Mouse (Mus musculus) olfactory bulb, adult 2 months (tissue): ENCODE results near the gene Arhgdia. TPM values are rescaled to one million over a fixed set of nuclear protein-coding genes. Genes with fewer than 3 reads are reported as not detected.
A peak's percentile ranks its signal among the peaks of the same experiment; 100 is the strongest.
"Not testable (repeated sequence)": the region's sequence is repeated elsewhere in the genome, so short reads cannot be mapped to it uniquely, and the experiment has no call there.

Experiments used
- H3K27ac ChIP-seq: fragments of 200-500 bp; 2 replicates; pipeline ENCODE4 v1.5.1; 2012; ENCODE audit warnings: low read depth, low read length; ENCODE audit not compliant: insufficient read depth
- H3K4me1 ChIP-seq: fragments of 200-500 bp; 2 replicates; pipeline ENCODE4 v1.6.1; 2012; ENCODE audit warnings: low read length; ENCODE audit not compliant: control insufficient read depth, insufficient read depth
- H3K4me3 ChIP-seq: fragments of 200-500 bp; 2 replicates; pipeline ENCODE4 v1.5.1; 2012; ENCODE audit warnings: mild to moderate bottlenecking, low read depth, low read length, moderate library complexity; ENCODE audit not compliant: insufficient read depth
- CTCF ChIP-seq: fragments of 200-500 bp; IDR thresholded peaks from 2 replicates; pipeline ENCODE4 v1.5.1; 2012; ENCODE audit warnings: low read depth, mild to moderate bottlenecking, low read length, moderate library complexity; ENCODE audit not compliant: insufficient read depth
- POLR2A ChIP-seq: fragments of 200-500 bp; IDR thresholded peaks from 2 replicates; pipeline ENCODE4 v1.6.1; 2012; ENCODE audit warnings: mild to moderate bottlenecking, low read depth, low read length, moderate library complexity; ENCODE audit not compliant: insufficient read depth
- WGBS: fragments of 180-500 bp; shearing (Covaris S2); methylation state at CpG from one replicate; pipeline ENCODE4 v1.1.7; 2018; 5-methylcytosine and 5-hydroxymethylcytosine counted together
- polyA plus RNA-seq: library from polyadenylated mRNA; stranded (reverse); fragments of >200 nt; gene quantifications from 2 replicates; pipeline ENCODE4 v1.2.4, GENCODE M21; 2012; ENCODE audit warnings: low replicate concordance; ENCODE audit not compliant: missing spikeins, insufficient read depth, insufficient read length

The Arhgdia gene
- polyA plus RNA-seq, 1 experiment, result 143 TPM

- 76% methylated on average over 3 of the region's 3 CpGs for WGBS
- Histone ChIP-seq H3K4me3 (no peak overlapping the region), H3K27ac (no peak overlapping the region), H3K4me1 (peaks cover 3% of the 10 kb centered on the region; the same call in 1 of the 2 replicates)
- no peak for TF ChIP-seq POLR2A
- no peak for TF ChIP-seq CTCF
Observed at GRCm38 (mm10) chr11:120571122-120571521, 10.3 kb downstream of the Arhgdia start.

- TF ChIP-seq POLR2A (no peak), CTCF (no peak)
- WGBS, result 92% methylated on average over 6 of the region's 6 CpGs
- Histone ChIP-seq H3K27ac (no peak overlapping the region), H3K4me3 (no peak overlapping the region), H3K4me1 (peaks cover 3% of the 10 kb centered on the region; the same call in 1 of the 2 replicates)
Observed at GRCm38 (mm10) chr11:120568324-120568723, 13.1 kb downstream of the Arhgdia start.

GRCm38 (mm10) chr11:120565114-120565513, 16.3 kb downstream of the Arhgdia start:
- WGBS, result 79% methylated on average over 9 of the region's 9 CpGs
- H3K4me1 ChIP-seq, result no peaks in the 10 kb centered on the region
- no peak for TF ChIP-seq POLR2A
- H3K27ac ChIP-seq, result no peak overlapping the region
- no peak overlapping the region for H3K4me3 ChIP-seq

GRCm38 (mm10) chr11:120562949-120563348, 18.5 kb downstream of the Arhgdia start:
- Histone ChIP-seq H3K27ac (no peak overlapping the region), H3K4me3 (no peak overlapping the region), H3K4me1 (no peaks in the 10 kb centered on the region)
- TF ChIP-seq CTCF (no peak), POLR2A (no peak)
- 96% methylated on average over 13 of the region's 13 CpGs for WGBS

- Histone ChIP-seq H3K4me1 (no peaks in the 10 kb centered on the region), H3K4me3 (no peak overlapping the region), H3K27ac (no peak overlapping the region)
- 91% methylated on average over 13 of the region's 13 CpGs for WGBS
- TF ChIP-seq POLR2A (no peak), CTCF (no peak)
Observed at GRCm38 (mm10) chr11:120560952-120561728, 20.3 kb downstream of the Arhgdia start.

- not testable (repeated sequence) for H3K27ac ChIP-seq, H3K4me3 ChIP-seq, H3K4me1 ChIP-seq
- WGBS, result 91% methylated on average over 6 of the region's 6 CpGs
Observed at GRCm38 (mm10) chr11:120558843-120559242, 22.6 kb downstream of the Arhgdia start.

GRCm38 (mm10) chr11:120555260-120555659, 26.2 kb downstream of the Arhgdia start:
- Histone ChIP-seq H3K27ac (no peak overlapping the region), H3K4me3 (no peak overlapping the region), H3K4me1 (peaks cover 6% of the 10 kb centered on the region)
- WGBS, result 75% methylated on average over 2 of the region's 2 CpGs
- TF ChIP-seq POLR2A (no peak), CTCF (no peak)

GRCm38 (mm10) chr11:120554834-120555233, 26.6 kb downstream of the Arhgdia start:
- Histone ChIP-seq H3K4me3 (no peak overlapping the region), H3K27ac (no peak overlapping the region), H3K4me1 (peaks cover 10% of the 10 kb centered on the region)
- WGBS, result 75% methylated on average over 7 of the region's 7 CpGs
- no peak for TF ChIP-seq CTCF
- no peak for TF ChIP-seq POLR2A

GRCm38 (mm10) chr11:120552736-120553135, 28.7 kb downstream of the Arhgdia start:
- H3K27ac ChIP-seq, result no peak overlapping the region
- H3K4me1 ChIP-seq, result peaks cover 19% of the 10 kb centered on the region
- no peak overlapping the region for H3K4me3 ChIP-seq
- TF ChIP-seq CTCF (no peak), POLR2A (no peak)
- 64% methylated on average over 5 of the region's 5 CpGs for WGBS

GRCm38 (mm10) chr11:120550810-120551440, 30.5 kb downstream of the Arhgdia start, which contains the start of gene Ppp1r27:
Gene Ppp1r27, minus strand, starts transcription at chr11:120551132.
- 96% methylated on average over 28 of the region's 28 CpGs for WGBS
- H3K4me3 ChIP-seq, result peak within 1 kb of the TSS; percentile 86
- peak within 1 kb of the TSS; percentile 45; the same call in 1 of the 2 replicates for H3K27ac ChIP-seq

More at GRCm38 (mm10) chr11:120550810-120551440, 30.5 kb downstream of the Arhgdia start, which contains the start of gene Ppp1r27:
- peaks cover 22% of the 10 kb centered on the region for H3K4me1 ChIP-seq
- TF ChIP-seq POLR2A, result no peak
- TF ChIP-seq CTCF, result no peak
